Mouse (Mus musculus): Measurements from ENCODE around the gene Nop53.
"Not testable (repeated sequence)": the region's sequence is repeated elsewhere in the genome, so short reads cannot be mapped to it uniquely, and the experiment has no call there.

The Nop53 gene

GRCm38 (mm10) chr7:15918371-15918770 is 27.5 kb downstream of the Nop53 start:
- no peak for DNase-seq

- DNase-seq: no peak
Measured at GRCm38 (mm10) chr7:15916996-15917395, 28.9 kb downstream of the Nop53 start.

GRCm38 (mm10) chr7:15916134-15916723 is 29.6 kb downstream of the Nop53 start:
- DNase-seq: no peak

GRCm38 (mm10) chr7:15915695-15916094 is 30.2 kb downstream of the Nop53 start:
- not testable (repeated sequence) for DNase-seq

- no peak for DNase-seq
Measured at GRCm38 (mm10) chr7:15914751-15915150, 31.1 kb downstream of the Nop53 start.

GRCm38 (mm10) chr7:15914252-15914651 is 31.6 kb downstream of the Nop53 start:
- peak; percentile 52 for DNase-seq

- peak; percentile 83 for DNase-seq
Measured at GRCm38 (mm10) chr7:15912183-15912582, 33.7 kb downstream of the Nop53 start.

GRCm38 (mm10) chr7:15910521-15910920 is 35.4 kb downstream of the Nop53 start:
- DNase-seq: no peak

GRCm38 (mm10) chr7:15907971-15908590 is 37.8 kb downstream of the Nop53 start:
- DNase-seq: no peak

- no peak for DNase-seq
Measured at GRCm38 (mm10) chr7:15906602-15907001, 39.3 kb downstream of the Nop53 start.

GRCm38 (mm10) chr7:15905861-15906260 is 40.0 kb downstream of the Nop53 start:
- no peak for DNase-seq

- no peak for DNase-seq
Measured at GRCm38 (mm10) chr7:15901366-15902048, 44.4 kb downstream of the Nop53 start.

- no peak for DNase-seq
Measured at GRCm38 (mm10) chr7:15894251-15894650, 51.6 kb downstream of the Nop53 start.
